Mouse (Mus musculus) cerebellum, adult 9-11 months (tissue): ENCODE data around the gene Akr1c14.
"Not testable (repeated sequence)": the region's sequence is repeated elsewhere in the genome, so short reads cannot be mapped to it uniquely, and the experiment has no call there.

ENCODE experiments used
- DNase-seq: peaks from one replicate; pipeline ENCODE4 v3.0.0; 2022

Akr1c14 gene

GRCm38 (mm10) chr13:4124471-4124870 lies 75.7 kb downstream of the Akr1c14 start:
- DNase-seq, result not testable (repeated sequence)

GRCm38 (mm10) chr13:4125846-4126245 lies 77.0 kb downstream of the Akr1c14 start:
- DNase-seq, result not testable (repeated sequence)

GRCm38 (mm10) chr13:4129100-4129499 lies 80.3 kb downstream of the Akr1c14 start:
- no peak for DNase-seq

- no peak for DNase-seq
Observed at GRCm38 (mm10) chr13:4131317-4131716, 82.5 kb downstream of the Akr1c14 start.

- DNase-seq, result no peak
Observed at GRCm38 (mm10) chr13:4131721-4132120, 82.9 kb downstream of the Akr1c14 start.

- DNase-seq, result no peak
Observed at GRCm38 (mm10) chr13:4133070-4133469, 84.3 kb downstream of the Akr1c14 start.
